Mouse (Mus musculus): ENCODE results near the gene Nr1i3. TPM values are rescaled to one million over a fixed set of nuclear protein-coding genes. Genes with fewer than 3 reads are reported as not detected.

Nr1i3 gene
- total and polyA plus RNA-seq, 2 experiments from 2014 or later, result 0.11 to 0.19 TPM

- Histone ChIP-seq H3K9ac (replicated peaks; ENCODE audit: low read length, poor library complexity, severe bottlenecking) (no peak overlapping the region), H3K4me2 (ENCODE audit: low read depth, low read length, poor library complexity, severe bottlenecking) (no peak overlapping the region), H3K27ac (ENCODE audit: low read depth, low read length) (no peak overlapping the region), H3K27me3 (ENCODE audit: insufficient read depth, low read length) (no peaks in the 10 kb centered on the region), H3K9me3 (ENCODE audit: low read length) (no peaks in the 10 kb centered on the region), H3K4me3 (ENCODE audit: low read depth, low read length) (no peak overlapping the region), H3K4me1 (ENCODE audit: insufficient read depth, low read length) (peaks cover 9% of the 10 kb centered on the region; the same call in 1 of the 2 replicates), H3K36me3 (ENCODE audit: insufficient read depth, low read length) (no peaks in the 10 kb centered on the region)
- DNase-seq (ENCODE audit: low spot score) (no peak), ATAC-seq (ENCODE audit: low FRiP score) (no peak)
- 79% methylated on average over 4 of the region's 4 CpGs for WGBS
- no peak for TF ChIP-seq CTCF (IDR thresholded peaks at IDR 0.05)
Measured at GRCm38 (mm10) chr1:171265971-171266744, 52.4 kb downstream of the Nr1i3 start.

GRCm38 (mm10) chr1:171268341-171268740 is 54.6 kb downstream of the Nr1i3 start:
- DNase-seq (ENCODE audit: low spot score), result no peak
- ATAC-seq (ENCODE audit: low FRiP score), result no peak
- Histone ChIP-seq H3K27me3 (ENCODE audit: insufficient read depth, low read length) (no peaks in the 10 kb centered on the region), H3K9me3 (ENCODE audit: low read length) (no peaks in the 10 kb centered on the region), H3K4me3 (ENCODE audit: low read depth, low read length) (no peak overlapping the region), H3K4me1 (ENCODE audit: insufficient read depth, low read length) (peaks cover 13% of the 10 kb centered on the region; the same call in 1 of the 2 replicates), H3K4me2 (ENCODE audit: low read depth, low read length, poor library complexity, severe bottlenecking) (no peak overlapping the region), H3K27ac (ENCODE audit: low read depth, low read length) (no peak overlapping the region), H3K9ac (replicated peaks; ENCODE audit: low read length, poor library complexity, severe bottlenecking) (no peak overlapping the region), H3K36me3 (ENCODE audit: insufficient read depth, low read length) (no peaks in the 10 kb centered on the region)
- TF ChIP-seq CTCF (IDR thresholded peaks at IDR 0.05), result no peak
- 57% methylated on average over 1 of the region's 1 CpGs for WGBS

- Histone ChIP-seq H3K9ac (replicated peaks; ENCODE audit: low read length, poor library complexity, severe bottlenecking) (peak within 1 kb of the TSS; percentile 82), H3K4me2 (ENCODE audit: low read depth, low read length, poor library complexity, severe bottlenecking) (peak within 1 kb of the TSS; percentile 89), H3K27ac (ENCODE audit: low read depth, low read length) (peak within 1 kb of the TSS; percentile 55), H3K4me1 (ENCODE audit: insufficient read depth, low read length) (peaks cover 9% of the 10 kb centered on the region; the same call in 1 of the 2 replicates), H3K9me3 (ENCODE audit: low read length) (no peaks in the 10 kb centered on the region), H3K4me3 (ENCODE audit: low read depth, low read length) (peak within 1 kb of the TSS; percentile 87), H3K36me3 (ENCODE audit: insufficient read depth, low read length) (peaks cover 14% of the 10 kb centered on the region; the same call in 1 of the 2 replicates), H3K27me3 (ENCODE audit: insufficient read depth, low read length) (no peaks in the 10 kb centered on the region)
- ATAC-seq (ENCODE audit: low FRiP score) (peak; percentile 92), DNase-seq (ENCODE audit: low spot score) (peak; percentile 92)
- peak; percentile 22 for TF ChIP-seq CTCF (IDR thresholded peaks at IDR 0.05)
- WGBS, result 4% methylated on average over 35 of the region's 36 CpGs
Measured at GRCm38 (mm10) chr1:171269848-171270572, 56.2 kb downstream of the Nr1i3 start, which contains the start of gene B4galt3. TSS of gene B4galt3 (plus strand) at chr1:171270328.

Other genes starting within 250 kb of the Nr1i3 start
- 1.8 and 6.6 TPM in 2 replicates for gene Fcgr2b, start 237.4 kb upstream of the Nr1i3 start, total RNA-seq (2014; rRNA removed)
- 2.1 and 3.6 TPM in 2 replicates for gene Fcgr2b, start 237.4 kb upstream of the Nr1i3 start, polyA plus RNA-seq (2015; fragmentation: Nextera tagmentation; extraction: Ambion mirVana)
- 0.57 TPM in 1 of 2 replicates, not detected in the other for gene Fcgr4, start 195.1 kb upstream of the Nr1i3 start, total RNA-seq (2014; rRNA removed)
- gene Fcgr4, start 195.1 kb upstream of the Nr1i3 start, polyA plus RNA-seq (2015; fragmentation: Nextera tagmentation; extraction: Ambion mirVana), result 0.25 and 0.48 TPM in 2 replicates
- 18.1 and 19.8 TPM in 2 replicates for gene Fcgr3, start 149.0 kb upstream of the Nr1i3 start, total RNA-seq (2014; rRNA removed)
- gene Fcgr3, start 149.0 kb upstream of the Nr1i3 start, polyA plus RNA-seq (2015; fragmentation: Nextera tagmentation; extraction: Ambion mirVana), result 12.8 and 14.2 TPM in 2 replicates
- gene Cfap126, start 100.1 kb upstream of the Nr1i3 start, total RNA-seq (2014; rRNA removed), result 0.38 and 1.5 TPM in 2 replicates
- 6.0 and 8.1 TPM in 2 replicates for gene Cfap126, start 100.1 kb upstream of the Nr1i3 start, polyA plus RNA-seq (2015; fragmentation: Nextera tagmentation; extraction: Ambion mirVana)
- 263 TPM in 2 replicates for gene Sdhc, start 63.4 kb upstream of the Nr1i3 start, total RNA-seq (2014; rRNA removed)
- 313 and 326 TPM in 2 replicates for gene Sdhc, start 63.4 kb upstream of the Nr1i3 start, polyA plus RNA-seq (2015; fragmentation: Nextera tagmentation; extraction: Ambion mirVana)
- gene Mpz, start 63.3 kb upstream of the Nr1i3 start, total RNA-seq (2014; rRNA removed), result 0.49 and 0.90 TPM in 2 replicates
- gene Mpz, start 63.3 kb upstream of the Nr1i3 start, polyA plus RNA-seq (2015; fragmentation: Nextera tagmentation; extraction: Ambion mirVana), result 0.63 and 0.67 TPM in 2 replicates
- gene Pcp4l1, start 17.7 kb upstream of the Nr1i3 start, total RNA-seq (2014; rRNA removed), result 16.9 and 22.1 TPM in 2 replicates
- gene Pcp4l1, start 17.7 kb upstream of the Nr1i3 start, polyA plus RNA-seq (2015; fragmentation: Nextera tagmentation; extraction: Ambion mirVana), result 24.1 and 29.1 TPM in 2 replicates
- gene Tomm40l, start 8.5 kb downstream of the Nr1i3 start, total RNA-seq (2014; rRNA removed), result 49.8 and 57.6 TPM in 2 replicates
- gene Tomm40l, start 8.5 kb downstream of the Nr1i3 start, polyA plus RNA-seq (2015; fragmentation: Nextera tagmentation; extraction: Ambion mirVana), result 33.9 and 44.6 TPM in 2 replicates
- 3.7 TPM in 1 of 2 replicates, not detected in the other for gene Apoa2, start 11.1 kb downstream of the Nr1i3 start, total RNA-seq (2014; rRNA removed)
- gene Apoa2, start 11.1 kb downstream of the Nr1i3 start, polyA plus RNA-seq (2015; fragmentation: Nextera tagmentation; extraction: Ambion mirVana), result 5.2 and 7.2 TPM in 2 replicates
- 21.3 and 25.9 TPM in 2 replicates for gene Fcer1g, start 20.4 kb downstream of the Nr1i3 start, total RNA-seq (2014; rRNA removed)
- 30.5 and 31.1 TPM in 2 replicates for gene Fcer1g, start 20.4 kb downstream of the Nr1i3 start, polyA plus RNA-seq (2015; fragmentation: Nextera tagmentation; extraction: Ambion mirVana)
- gene Adamts4, start 36.5 kb downstream of the Nr1i3 start, total RNA-seq (2014; rRNA removed), result 5.2 and 8.2 TPM in 2 replicates
- gene Adamts4, start 36.5 kb downstream of the Nr1i3 start, polyA plus RNA-seq (2015; fragmentation: Nextera tagmentation; extraction: Ambion mirVana), result 3.4 and 4.2 TPM in 2 replicates
- 224 and 230 TPM in 2 replicates for gene Ndufs2, start 37.4 kb downstream of the Nr1i3 start, total RNA-seq (2014; rRNA removed)
- gene Ndufs2, start 37.4 kb downstream of the Nr1i3 start, polyA plus RNA-seq (2015; fragmentation: Nextera tagmentation; extraction: Ambion mirVana), result 221 and 244 TPM in 2 replicates
- 77.0 and 94.9 TPM in 2 replicates for gene B4galt3, start 56.4 kb downstream of the Nr1i3 start, total RNA-seq (2014; rRNA removed)
- 109 and 110 TPM in 2 replicates for gene B4galt3, start 56.4 kb downstream of the Nr1i3 start, polyA plus RNA-seq (2015; fragmentation: Nextera tagmentation; extraction: Ambion mirVana)
- 36.5 and 45.9 TPM in 2 replicates for gene Ppox, start 67.2 kb downstream of the Nr1i3 start, total RNA-seq (2014; rRNA removed)
- gene Ppox, start 67.2 kb downstream of the Nr1i3 start, polyA plus RNA-seq (2015; fragmentation: Nextera tagmentation; extraction: Ambion mirVana), result 31.3 and 32.6 TPM in 2 replicates
- gene Usp21, start 74.0 kb downstream of the Nr1i3 start, total RNA-seq (2014; rRNA removed), result 59.5 and 65.9 TPM in 2 replicates
- 81.0 and 82.6 TPM in 2 replicates for gene Usp21, start 74.0 kb downstream of the Nr1i3 start, polyA plus RNA-seq (2015; fragmentation: Nextera tagmentation; extraction: Ambion mirVana)
- 83.7 and 87.9 TPM in 2 replicates for gene Ufc1, start 81.1 kb downstream of the Nr1i3 start, total RNA-seq (2014; rRNA removed)
- 128 and 132 TPM in 2 replicates for gene Ufc1, start 81.1 kb downstream of the Nr1i3 start, polyA plus RNA-seq (2015; fragmentation: Nextera tagmentation; extraction: Ambion mirVana)
- gene Dedd, start 115.2 kb downstream of the Nr1i3 start, total RNA-seq (2014; rRNA removed), result 29.8 and 42.1 TPM in 2 replicates
- gene Dedd, start 115.2 kb downstream of the Nr1i3 start, polyA plus RNA-seq (2015; fragmentation: Nextera tagmentation; extraction: Ambion mirVana), result 38.9 and 40.3 TPM in 2 replicates
- gene Nit1, start 131.7 kb downstream of the Nr1i3 start, total RNA-seq (2014; rRNA removed), result 42.5 and 44.0 TPM in 2 replicates
- gene Nit1, start 131.7 kb downstream of the Nr1i3 start, polyA plus RNA-seq (2015; fragmentation: Nextera tagmentation; extraction: Ambion mirVana), result 45.2 and 46.6 TPM in 2 replicates
- gene Pfdn2, start 131.7 kb downstream of the Nr1i3 start, total RNA-seq (2014; rRNA removed), result 17.3 and 18.4 TPM in 2 replicates
- gene Pfdn2, start 131.7 kb downstream of the Nr1i3 start, polyA plus RNA-seq (2015; fragmentation: Nextera tagmentation; extraction: Ambion mirVana), result 139 and 155 TPM in 2 replicates
- gene Klhdc9, start 146.8 kb downstream of the Nr1i3 start, total RNA-seq (2014; rRNA removed), result 4.0 and 4.5 TPM in 2 replicates
- 6.3 and 6.4 TPM in 2 replicates for gene Klhdc9, start 146.8 kb downstream of the Nr1i3 start, polyA plus RNA-seq (2015; fragmentation: Nextera tagmentation; extraction: Ambion mirVana)
- gene Nectin4, start 156.1 kb downstream of the Nr1i3 start, total RNA-seq (2014; rRNA removed), result 4.7 and 9.3 TPM in 2 replicates
- gene Nectin4, start 156.1 kb downstream of the Nr1i3 start, polyA plus RNA-seq (2015; fragmentation: Nextera tagmentation; extraction: Ambion mirVana), result 4.8 TPM in 2 replicates
- gene Arhgap30, start 175.0 kb downstream of the Nr1i3 start, total RNA-seq (2014; rRNA removed), result 0.82 and 1.1 TPM in 2 replicates
- 0.75 and 0.81 TPM in 2 replicates for gene Arhgap30, start 175.0 kb downstream of the Nr1i3 start, polyA plus RNA-seq (2015; fragmentation: Nextera tagmentation; extraction: Ambion mirVana)
- 134 and 156 TPM in 2 replicates for gene Usf1, start 197.3 kb downstream of the Nr1i3 start, total RNA-seq (2014; rRNA removed)
- 160 and 167 TPM in 2 replicates for gene Usf1, start 197.3 kb downstream of the Nr1i3 start, polyA plus RNA-seq (2015; fragmentation: Nextera tagmentation; extraction: Ambion mirVana)
- not detected in 2 replicates for gene Tstd1, start 204.9 kb downstream of the Nr1i3 start, total RNA-seq (2014; rRNA removed)
- 3.1 and 3.9 TPM in 2 replicates for gene Tstd1, start 204.9 kb downstream of the Nr1i3 start, polyA plus RNA-seq (2015; fragmentation: Nextera tagmentation; extraction: Ambion mirVana)
- gene F11r, start 223.6 kb downstream of the Nr1i3 start, total RNA-seq (2014; rRNA removed), result 6.6 and 9.2 TPM in 2 replicates
- 7.6 and 8.9 TPM in 2 replicates for gene F11r, start 223.6 kb downstream of the Nr1i3 start, polyA plus RNA-seq (2015; fragmentation: Nextera tagmentation; extraction: Ambion mirVana)

Measured in midbrain, postnatal 0 days (tissue).